Mouse (Mus musculus): ENCODE measurements around the gene Tmem108. TPM values are rescaled to one million over a fixed set of nuclear protein-coding genes. Genes with fewer than 3 reads are reported as not detected.
A peak's percentile ranks its signal among the peaks of the same experiment; 100 is the strongest.

The Tmem108 gene
- polyA plus RNA-seq, 1 experiment from 2014 or later: 108 TPM

DNA sequence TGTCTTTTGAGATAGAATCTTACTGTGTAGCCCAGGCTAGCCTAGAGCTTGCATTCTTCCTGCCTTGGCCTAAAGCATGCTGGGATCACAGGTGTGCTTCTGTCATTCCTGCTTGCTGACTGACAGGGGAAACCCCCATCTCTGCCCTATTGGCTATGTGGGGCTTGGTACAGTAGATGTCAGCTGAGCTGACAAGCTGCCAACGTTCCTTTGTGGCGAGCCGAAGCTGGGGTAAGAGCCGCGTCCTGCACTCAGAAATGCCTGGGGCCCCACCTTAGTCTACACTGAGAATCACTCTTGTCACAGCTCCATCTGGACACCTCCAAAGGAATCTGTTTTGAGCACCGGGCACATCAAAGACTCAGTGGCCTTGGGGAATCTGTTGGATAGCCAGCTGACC lies 297.8 kb downstream of the Tmem108 start:
- 73% methylated on average over 6 of the region's 6 CpGs for whole genome bisulfite sequencing (ENCODE audit: insufficient replicate concordance)
- no peaks in the 10 kb centered on the region for H3K9me3 ChIP-seq (replicated peaks; ENCODE audit: control insufficient read depth, low read length)
- H3K27ac ChIP-seq (ENCODE audit: low read depth, low read length): no peak overlapping the region
- H3K36me3 ChIP-seq (ENCODE audit: control insufficient read depth, insufficient read depth, low read length): no peaks in the 10 kb centered on the region
- H3K4me1 ChIP-seq (ENCODE audit: control insufficient read depth, insufficient read depth, low read length): no peaks in the 10 kb centered on the region
- no peak overlapping the region for H3K4me2 ChIP-seq
- no peak for ATAC-seq (replicated peaks; ENCODE audit: insufficient number of reproducible peaks, low FRiP score, low TSS enrichment)
- no peak overlapping the region for H3K4me3 ChIP-seq (ENCODE audit: low read depth, low read length)
- no peak overlapping the region for H3K9ac ChIP-seq (ENCODE audit: low read depth, low read length)
- H3K27me3 ChIP-seq (ENCODE audit: control insufficient read depth, insufficient read depth, low read length): no peaks in the 10 kb centered on the region; the same call in 1 of the 2 replicates

DNA sequence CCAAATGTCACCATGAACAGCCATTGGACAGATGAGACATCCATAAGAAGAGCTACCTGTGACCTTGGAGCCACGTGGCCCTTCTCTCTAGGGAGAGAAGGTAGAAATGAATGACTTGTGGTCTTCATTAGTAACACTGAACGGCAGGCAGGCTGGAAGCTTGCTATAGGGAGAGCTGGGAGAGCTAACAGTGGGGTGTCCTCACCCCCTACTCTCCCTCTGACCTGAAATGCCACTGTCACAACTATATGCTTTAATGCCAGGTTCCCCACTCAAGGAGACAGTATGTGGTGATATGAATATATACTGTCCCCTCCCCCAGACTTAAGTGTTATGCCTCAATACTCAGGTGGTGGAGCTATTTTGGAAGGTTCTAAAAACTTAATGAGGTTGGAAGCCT lies 301.8 kb downstream of the Tmem108 start:
- Histone ChIP-seq H3K9me3 (replicated peaks; ENCODE audit: control insufficient read depth, low read length) (no peaks in the 10 kb centered on the region), H3K9ac (ENCODE audit: low read depth, low read length) (no peak overlapping the region), H3K27me3 (ENCODE audit: control insufficient read depth, insufficient read depth, low read length) (no peaks in the 10 kb centered on the region; the same call in 1 of the 2 replicates), H3K36me3 (ENCODE audit: control insufficient read depth, insufficient read depth, low read length) (no peaks in the 10 kb centered on the region), H3K4me2 (no peak overlapping the region), H3K4me1 (ENCODE audit: control insufficient read depth, insufficient read depth, low read length) (no peaks in the 10 kb centered on the region), H3K27ac (ENCODE audit: low read depth, low read length) (no peak overlapping the region), H3K4me3 (ENCODE audit: low read depth, low read length) (no peak overlapping the region)
- no peak for ATAC-seq (replicated peaks; ENCODE audit: insufficient number of reproducible peaks, low FRiP score, low TSS enrichment)
- WGBS (ENCODE audit: insufficient replicate concordance): 54% methylated on average over 2 of the region's 2 CpGs

DNA sequence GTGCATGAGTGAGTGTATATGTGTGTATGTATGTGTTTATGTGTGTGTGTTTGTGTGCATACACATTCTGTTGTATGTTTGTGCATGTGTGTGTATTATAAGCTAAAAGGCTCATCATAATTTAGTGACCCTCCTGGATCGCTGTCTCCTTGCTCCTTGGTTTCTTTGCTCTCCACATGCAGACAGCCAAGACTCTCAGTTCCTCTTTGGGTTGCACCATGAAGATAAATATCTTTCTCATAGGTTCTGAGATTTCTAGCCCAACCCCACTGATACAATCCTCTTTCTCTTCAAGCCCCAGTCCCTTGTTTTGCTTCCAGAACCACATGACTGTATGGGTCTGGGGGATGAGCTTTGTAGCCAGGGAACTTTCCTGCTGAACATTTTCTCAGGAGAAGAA lies 302.3 kb downstream of the Tmem108 start:
- Histone ChIP-seq H3K36me3 (ENCODE audit: control insufficient read depth, insufficient read depth, low read length) (no peaks in the 10 kb centered on the region), H3K27ac (ENCODE audit: low read depth, low read length) (no peak overlapping the region), H3K4me2 (no peak overlapping the region), H3K4me3 (ENCODE audit: low read depth, low read length) (no peak overlapping the region), H3K27me3 (ENCODE audit: control insufficient read depth, insufficient read depth, low read length) (no peaks in the 10 kb centered on the region; the same call in 1 of the 2 replicates), H3K9me3 (replicated peaks; ENCODE audit: control insufficient read depth, low read length) (no peaks in the 10 kb centered on the region), H3K9ac (ENCODE audit: low read depth, low read length) (no peak overlapping the region), H3K4me1 (ENCODE audit: control insufficient read depth, insufficient read depth, low read length) (no peaks in the 10 kb centered on the region)
- no peak for ATAC-seq (replicated peaks; ENCODE audit: insufficient number of reproducible peaks, low FRiP score, low TSS enrichment)
- 88% methylated on average over 1 of the region's 1 CpGs for WGBS (ENCODE audit: insufficient replicate concordance)

DNA sequence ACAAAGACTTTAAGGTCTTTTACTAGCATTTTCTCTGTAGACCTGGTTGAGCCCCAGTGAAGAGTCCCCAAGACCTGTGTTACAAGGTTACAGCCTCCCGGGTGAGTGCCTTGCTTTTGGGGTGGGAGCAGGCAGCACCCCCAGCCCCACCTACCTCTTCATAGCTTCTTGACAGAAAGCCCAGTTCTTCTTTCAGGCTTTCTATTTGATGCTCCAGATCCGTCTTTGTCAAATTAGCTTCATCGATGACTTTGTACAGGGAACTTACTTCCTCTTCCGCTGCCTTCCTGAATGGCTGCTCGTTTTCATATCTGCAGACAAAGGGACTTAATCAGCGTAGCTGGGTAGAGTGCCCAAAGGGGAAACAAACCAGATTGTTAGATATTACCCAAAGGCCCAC lies 312.0 kb downstream of the Tmem108 start:
- Histone ChIP-seq H3K4me3 (ENCODE audit: low read depth, low read length) (no peak overlapping the region), H3K27ac (ENCODE audit: low read depth, low read length) (no peak overlapping the region), H3K4me1 (ENCODE audit: control insufficient read depth, insufficient read depth, low read length) (no peaks in the 10 kb centered on the region), H3K9me3 (replicated peaks; ENCODE audit: control insufficient read depth, low read length) (no peaks in the 10 kb centered on the region), H3K36me3 (ENCODE audit: control insufficient read depth, insufficient read depth, low read length) (no peaks in the 10 kb centered on the region; the same call in 1 of the 2 replicates), H3K27me3 (ENCODE audit: control insufficient read depth, insufficient read depth, low read length) (no peaks in the 10 kb centered on the region), H3K4me2 (no peak overlapping the region), H3K9ac (ENCODE audit: low read depth, low read length) (no peak overlapping the region)
- no peak for ATAC-seq (replicated peaks; ENCODE audit: insufficient number of reproducible peaks, low FRiP score, low TSS enrichment)
- 65% methylated on average over 6 of the region's 6 CpGs for WGBS (ENCODE audit: insufficient replicate concordance)

DNA sequence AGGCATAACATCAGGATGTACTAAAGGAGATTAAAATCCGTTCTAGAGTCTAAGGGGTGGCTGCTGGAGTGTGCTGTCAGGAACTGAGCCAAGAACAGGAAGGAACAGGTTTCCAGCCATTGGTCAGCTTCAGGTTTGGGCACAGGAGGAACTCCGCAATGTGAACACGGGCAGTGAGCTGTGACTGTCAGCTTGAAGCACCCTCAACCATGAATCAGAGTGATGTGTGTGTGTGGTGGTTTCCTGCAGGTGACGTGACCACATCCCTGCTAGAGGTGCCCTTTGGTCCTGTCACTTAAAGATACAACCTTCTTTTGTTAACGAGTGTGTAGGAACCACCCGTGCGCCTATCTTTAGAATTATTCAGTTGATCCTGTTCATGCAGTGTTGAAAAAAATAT lies 312.5 kb downstream of the Tmem108 start:
- WGBS (ENCODE audit: insufficient replicate concordance): 71% methylated on average over 7 of the region's 7 CpGs

DNA sequence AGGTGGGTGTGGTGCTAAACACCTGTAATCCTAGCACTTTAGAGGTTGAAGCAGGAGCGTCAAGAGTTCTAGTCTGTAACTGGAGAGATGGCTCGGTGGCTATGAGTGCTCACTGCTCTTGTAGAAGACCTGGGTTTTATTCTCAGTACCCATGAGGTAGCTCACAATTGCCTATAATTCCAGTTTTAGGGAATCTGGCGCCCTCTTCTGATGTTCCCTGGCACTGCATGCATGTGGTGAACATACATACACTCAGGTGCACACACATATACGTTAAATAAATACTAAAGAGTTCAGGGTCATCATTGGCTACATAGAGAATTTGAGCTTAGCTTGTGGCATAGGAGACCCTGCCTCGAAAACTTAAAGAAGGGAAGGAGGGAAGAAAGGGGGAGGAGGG lies 317.0 kb downstream of the Tmem108 start:
- 83% methylated on average over 5 of the region's 5 CpGs for WGBS (ENCODE audit: insufficient replicate concordance)
- Histone ChIP-seq H3K36me3 (ENCODE audit: control insufficient read depth, insufficient read depth, low read length) (no peaks in the 10 kb centered on the region; the same call in 1 of the 2 replicates), H3K27ac (ENCODE audit: low read depth, low read length) (no peak overlapping the region), H3K4me3 (ENCODE audit: low read depth, low read length) (no peak overlapping the region), H3K27me3 (ENCODE audit: control insufficient read depth, insufficient read depth, low read length) (no peaks in the 10 kb centered on the region), H3K4me2 (no peak overlapping the region), H3K9ac (ENCODE audit: low read depth, low read length) (no peak overlapping the region), H3K4me1 (ENCODE audit: control insufficient read depth, insufficient read depth, low read length) (peaks cover 12% of the 10 kb centered on the region), H3K9me3 (replicated peaks; ENCODE audit: control insufficient read depth, low read length) (no peaks in the 10 kb centered on the region)
- no peak for ATAC-seq (replicated peaks; ENCODE audit: insufficient number of reproducible peaks, low FRiP score, low TSS enrichment)

More for the DNA sequence above, 312.5 kb downstream of the Tmem108 start:
- Histone ChIP-seq H3K36me3 (ENCODE audit: control insufficient read depth, insufficient read depth, low read length) (no peaks in the 10 kb centered on the region; the same call in 1 of the 2 replicates), H3K4me1 (ENCODE audit: control insufficient read depth, insufficient read depth, low read length) (no peaks in the 10 kb centered on the region), H3K27me3 (ENCODE audit: control insufficient read depth, insufficient read depth, low read length) (no peaks in the 10 kb centered on the region), H3K4me2 (no peak overlapping the region), H3K9me3 (replicated peaks; ENCODE audit: control insufficient read depth, low read length) (no peaks in the 10 kb centered on the region), H3K9ac (ENCODE audit: low read depth, low read length) (no peak overlapping the region), H3K27ac (ENCODE audit: low read depth, low read length) (no peak overlapping the region), H3K4me3 (ENCODE audit: low read depth, low read length) (no peak overlapping the region)
- no peak for ATAC-seq (replicated peaks; ENCODE audit: insufficient number of reproducible peaks, low FRiP score, low TSS enrichment)

DNA sequence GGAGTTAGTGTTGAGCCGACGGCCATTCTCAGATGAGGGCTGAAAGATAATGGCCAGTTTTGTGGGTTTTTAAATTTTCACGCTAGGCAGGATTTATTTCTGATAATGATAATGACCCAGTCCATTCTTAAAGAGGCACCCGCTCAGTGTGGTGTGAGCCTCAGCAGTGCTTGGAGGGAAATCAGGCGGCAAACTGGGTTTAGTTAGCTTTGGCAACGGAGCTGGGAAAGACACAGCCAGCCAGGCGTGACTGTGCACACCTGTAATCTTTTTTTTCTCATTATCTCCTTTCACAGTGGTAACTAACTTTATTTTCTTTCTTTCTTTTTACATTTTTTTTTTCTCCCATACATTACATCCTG lies 317.8 kb downstream of the Tmem108 start:
- no peak overlapping the region for H3K4me2 ChIP-seq
- ATAC-seq (replicated peaks; ENCODE audit: insufficient number of reproducible peaks, low FRiP score, low TSS enrichment): no peak
- no peak overlapping the region for H3K9ac ChIP-seq (ENCODE audit: low read depth, low read length)
- WGBS (ENCODE audit: insufficient replicate concordance): 75% methylated on average over 7 of the region's 7 CpGs
- peaks cover 12% of the 10 kb centered on the region for H3K4me1 ChIP-seq (ENCODE audit: control insufficient read depth, insufficient read depth, low read length)
- H3K36me3 ChIP-seq (ENCODE audit: control insufficient read depth, insufficient read depth, low read length): no peaks in the 10 kb centered on the region; the same call in 1 of the 2 replicates
- H3K27ac ChIP-seq (ENCODE audit: low read depth, low read length): peak overlapping the region; percentile 24; the same call in 1 of the 2 replicates
- no peaks in the 10 kb centered on the region for H3K9me3 ChIP-seq (replicated peaks; ENCODE audit: control insufficient read depth, low read length)
- no peak overlapping the region for H3K4me3 ChIP-seq (ENCODE audit: low read depth, low read length)
- H3K27me3 ChIP-seq (ENCODE audit: control insufficient read depth, insufficient read depth, low read length): no peaks in the 10 kb centered on the region

DNA sequence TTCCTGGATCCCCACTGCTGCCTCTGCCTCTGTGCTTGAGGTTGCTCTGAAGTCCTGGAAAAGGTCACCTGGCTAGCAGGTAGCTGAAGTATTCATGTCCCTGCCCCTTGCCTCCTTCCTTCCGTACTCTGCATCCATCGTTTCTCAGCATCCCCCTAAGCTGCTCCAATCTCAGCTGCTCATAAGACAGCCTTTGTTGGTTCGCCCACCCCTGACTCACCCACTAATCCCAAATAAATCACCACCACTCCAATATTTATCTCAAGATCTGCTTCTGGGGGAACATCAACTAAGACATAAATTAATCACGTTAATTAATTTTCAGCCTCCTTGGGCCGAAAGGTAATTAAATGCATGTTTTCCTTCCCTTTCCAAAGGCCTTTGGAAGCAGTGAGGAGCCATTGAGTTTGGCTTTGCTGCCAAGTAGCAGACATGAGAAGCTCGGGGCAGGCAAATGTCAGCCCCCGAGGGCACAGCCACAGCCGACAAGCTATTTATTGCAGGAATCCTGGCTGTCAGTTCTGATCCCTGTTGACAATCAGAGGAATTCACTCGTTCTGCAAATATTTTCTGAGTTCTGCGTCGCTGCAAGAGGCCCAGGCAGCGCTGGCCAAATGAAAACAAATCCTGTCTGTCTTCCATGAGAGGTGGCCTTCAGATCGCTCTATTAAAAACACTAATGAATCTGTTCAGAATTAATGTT lies 318.4 kb downstream of the Tmem108 start:
- WGBS (ENCODE audit: insufficient replicate concordance): 44% methylated on average over 13 of the region's 13 CpGs
- no peak for ATAC-seq (replicated peaks; ENCODE audit: insufficient number of reproducible peaks, low FRiP score, low TSS enrichment)
- Histone ChIP-seq H3K27me3 (ENCODE audit: control insufficient read depth, insufficient read depth, low read length) (no peaks in the 10 kb centered on the region), H3K9ac (ENCODE audit: low read depth, low read length) (no peak overlapping the region), H3K27ac (ENCODE audit: low read depth, low read length) (peak overlapping the region; percentile 24; the same call in 1 of the 2 replicates), H3K4me3 (ENCODE audit: low read depth, low read length) (no peak overlapping the region), H3K4me1 (ENCODE audit: control insufficient read depth, insufficient read depth, low read length) (peaks cover 15% of the 10 kb centered on the region), H3K9me3 (replicated peaks; ENCODE audit: control insufficient read depth, low read length) (no peaks in the 10 kb centered on the region), H3K36me3 (ENCODE audit: control insufficient read depth, insufficient read depth, low read length) (no peaks in the 10 kb centered on the region; the same call in 1 of the 2 replicates), H3K4me2 (no peak overlapping the region)

DNA sequence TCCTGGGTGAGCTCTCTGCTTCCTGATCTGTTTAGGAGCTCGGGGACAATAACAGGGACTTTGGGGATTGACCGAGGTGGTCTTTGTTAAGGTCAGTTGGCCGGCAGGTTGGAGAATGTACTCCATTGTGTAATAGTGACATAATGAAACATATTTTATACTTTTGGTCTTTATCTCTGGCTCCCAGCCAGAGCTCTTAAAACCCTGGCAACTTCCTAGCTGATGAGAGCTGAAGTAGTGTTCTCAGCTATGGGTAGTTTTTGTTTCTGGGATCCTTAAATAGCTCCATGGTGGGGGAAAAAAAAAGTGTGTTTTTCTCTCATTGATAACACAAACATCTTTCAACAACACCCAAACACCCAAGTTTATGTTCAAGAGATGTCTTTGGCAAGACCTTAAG lies 321.0 kb downstream of the Tmem108 start:
- Histone ChIP-seq H3K27ac (ENCODE audit: low read depth, low read length) (no peak overlapping the region), H3K4me1 (ENCODE audit: control insufficient read depth, insufficient read depth, low read length) (peaks cover 21% of the 10 kb centered on the region), H3K4me2 (no peak overlapping the region; the same call in 1 of the 2 replicates), H3K36me3 (ENCODE audit: control insufficient read depth, insufficient read depth, low read length) (no peaks in the 10 kb centered on the region; the same call in 1 of the 2 replicates), H3K27me3 (ENCODE audit: control insufficient read depth, insufficient read depth, low read length) (no peaks in the 10 kb centered on the region), H3K9me3 (replicated peaks; ENCODE audit: control insufficient read depth, low read length) (no peaks in the 10 kb centered on the region), H3K4me3 (ENCODE audit: low read depth, low read length) (no peak overlapping the region), H3K9ac (ENCODE audit: low read depth, low read length) (no peak overlapping the region)
- WGBS (ENCODE audit: insufficient replicate concordance): 46% methylated on average over 3 of the region's 3 CpGs
- no peak for ATAC-seq (replicated peaks; ENCODE audit: insufficient number of reproducible peaks, low FRiP score, low TSS enrichment)

All from heart, embryonic 11.5 days (tissue).